Comparison of ENCODE assay signal across 8 mouse cellular contexts in genomic region chr2:145517346-145517745, GRCm38 (mm10).
A peak's percentile ranks its signal among the peaks of the same experiment; 100 is the strongest.
DNase-seq lines count a peak whose midpoint lies in the region.

No protein-coding gene starts in this region.

- DNase-seq in 3T3-L1 (ENCODE audit: low read depth, low spot score) = peak; percentile 46
- DNase-seq in adrenal gland, adult 8-10 months = peak; percentile 42
- DNase-seq in embryo, embryonic 11 days = peak; percentile 77
- DNase-seq in gastrocnemius, postnatal 36 days = peak; percentile 52 to 56
- peak; percentile 34 to 66 for DNase-seq in kidney, adult 8-10 months
- peak; percentile 89 for DNase-seq in left cerebral cortex, postnatal 4 days
- DNase-seq in naive thymus-derived CD4-positive, alpha-beta T cell, adult 2 months (ENCODE audit: low read depth) = peak; percentile 11
- DNase-seq in testis, postnatal 14 days (ENCODE audit: low spot score) = peak; percentile 20

- intact Hi-C loops in gastrocnemius, postnatal 36 days (cut with DNase I) = loop anchor here (2.0 to 10.0 kb wide), 2 partner anchors 223 to 353 kb away; no protein-coding TSS in a partner anchor
- intact Hi-C loops in left cerebral cortex, postnatal 4 days (cut with DNase I) = loop anchor here (5.0 kb wide), 1 partner anchor 350 kb away; the partner anchor contains the start of gene Slc24a3

Comparison
In these comparisons a context has a peak if more than half of its experiments do, and no peak if none do; other contexts are left out.
1. Peak in every context shown above with its lines: DNase-seq.
2. DNase-seq: peak in every context shown above with its lines; median percentile 89 in left cerebral cortex, postnatal 4 days; 77 in embryo, embryonic 11 days; 54 in gastrocnemius, postnatal 36 days; 50 in kidney, adult 8-10 months; 46 in 3T3-L1; 42 in adrenal gland, adult 8-10 months; 20 in testis, postnatal 14 days; 11 in naive thymus-derived CD4-positive, alpha-beta T cell, adult 2 months.